Mouse (Mus musculus): Measurements from ENCODE around the gene Magea1. TPM values are rescaled to one million over a fixed set of nuclear protein-coding genes. Genes with fewer than 3 reads are reported as not detected.
"Not testable (repeated sequence)": the region's sequence is repeated elsewhere in the genome, so short reads cannot be mapped to it uniquely, and the experiment has no call there.

Gene Magea1
- not detected in 2 replicates for polyA plus RNA-seq (2012; rRNA removed)

DNA sequence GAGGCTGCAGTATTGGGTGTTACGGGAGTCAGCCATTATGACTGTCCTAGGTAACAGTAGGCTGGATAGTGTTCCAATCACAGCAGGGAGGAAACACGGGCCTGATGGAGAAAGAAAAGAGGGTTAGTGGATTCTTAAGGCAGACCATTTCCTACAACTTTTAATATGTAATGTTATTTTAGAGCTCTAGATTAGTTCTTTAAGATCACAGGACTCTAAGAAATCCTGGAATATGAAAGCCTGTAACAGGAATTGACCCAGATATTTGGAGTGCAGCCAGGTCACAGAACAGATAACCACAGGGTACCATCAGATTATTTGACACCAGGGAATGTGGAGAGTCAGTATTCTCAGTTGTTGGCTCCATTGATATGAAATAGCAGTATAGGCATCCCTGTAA is at the start of gene Magea1:
Gene Magea1 (minus strand): TSS at position 101 of the 400 bp plus-strand sequence.
- not testable (repeated sequence) for H3K4me1 ChIP-seq (ENCODE audit: control insufficient read depth, insufficient read depth, low read length); H3K36me3 ChIP-seq (ENCODE audit: control insufficient read depth, insufficient read depth, low read length); H3K27ac ChIP-seq (ENCODE audit: control insufficient read depth, insufficient read depth, low read depth, low read length); H3K4me3 ChIP-seq (ENCODE audit: control insufficient read depth, low read depth, low read length); H3K27me3 ChIP-seq (ENCODE audit: control insufficient read depth, insufficient read depth, low read length)

DNA sequence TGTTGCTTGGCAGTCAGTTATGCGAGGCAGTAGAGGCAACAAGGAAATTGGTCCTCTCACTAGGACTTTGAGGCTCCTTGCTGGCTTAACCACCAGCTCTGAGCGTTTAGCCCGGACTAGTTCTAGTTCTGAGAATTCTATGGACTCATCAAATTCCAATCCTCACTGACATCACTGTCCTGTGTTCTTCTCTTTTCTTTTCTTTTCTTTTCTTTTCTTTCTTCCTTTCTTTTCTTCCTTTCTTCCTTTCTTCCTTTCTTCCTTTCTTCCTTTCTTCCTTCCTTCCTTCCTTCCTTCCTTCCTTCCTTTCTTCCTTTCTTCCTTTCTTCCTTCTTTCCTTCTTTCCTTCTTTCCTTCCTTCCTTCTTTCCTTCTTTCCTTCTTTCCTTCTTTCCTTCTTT is 38.7 kb upstream of the Magea1 start, which contains the start of gene Cldn34b2:
Gene Cldn34b2 (minus strand): TSS at position 101 of the 400 bp plus-strand sequence.
- H3K27me3 ChIP-seq (ENCODE audit: control insufficient read depth, insufficient read depth, low read length); H3K36me3 ChIP-seq (ENCODE audit: control insufficient read depth, insufficient read depth, low read length); H3K4me3 ChIP-seq (ENCODE audit: control insufficient read depth, low read depth, low read length): not testable (repeated sequence)

DNA sequence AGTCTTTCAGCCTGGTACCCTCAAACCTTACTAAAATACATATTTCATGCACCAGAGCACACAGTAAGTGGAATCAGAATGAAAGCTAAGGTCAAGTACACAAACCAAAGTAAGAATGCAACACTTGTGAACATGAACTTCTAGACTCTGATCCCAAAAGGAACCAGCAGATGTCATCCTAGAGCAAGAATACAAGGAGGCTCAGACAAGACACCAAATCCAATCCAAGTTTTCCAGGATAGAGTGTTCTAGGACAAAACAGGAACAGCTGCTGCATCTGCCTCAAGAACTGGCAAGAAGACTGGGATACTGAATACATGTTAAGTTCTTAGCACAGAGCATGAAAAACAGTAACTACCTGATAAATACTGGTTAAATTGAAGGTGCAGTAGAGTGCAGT is 8.4 kb upstream of the Magea1 start:
- no peak overlapping the region for H3K4me3 ChIP-seq (ENCODE audit: control insufficient read depth, low read depth, low read length)
- TF ChIP-seq CTCF (IDR thresholded peaks at IDR 0.05; ENCODE audit: control insufficient read depth, insufficient read depth, insufficient replicate concordance, low read depth, low read length) (no peak), POLR2A (IDR thresholded peaks at IDR 0.05; ENCODE audit: control insufficient read depth, low read depth, low read length) (no peak)

More for the DNA sequence above, 38.7 kb upstream of the Magea1 start, which contains the start of gene Cldn34b2:
- not testable (repeated sequence) for H3K4me1 ChIP-seq (ENCODE audit: control insufficient read depth, insufficient read depth, low read length); H3K27ac ChIP-seq (ENCODE audit: control insufficient read depth, insufficient read depth, low read depth, low read length)

DNA sequence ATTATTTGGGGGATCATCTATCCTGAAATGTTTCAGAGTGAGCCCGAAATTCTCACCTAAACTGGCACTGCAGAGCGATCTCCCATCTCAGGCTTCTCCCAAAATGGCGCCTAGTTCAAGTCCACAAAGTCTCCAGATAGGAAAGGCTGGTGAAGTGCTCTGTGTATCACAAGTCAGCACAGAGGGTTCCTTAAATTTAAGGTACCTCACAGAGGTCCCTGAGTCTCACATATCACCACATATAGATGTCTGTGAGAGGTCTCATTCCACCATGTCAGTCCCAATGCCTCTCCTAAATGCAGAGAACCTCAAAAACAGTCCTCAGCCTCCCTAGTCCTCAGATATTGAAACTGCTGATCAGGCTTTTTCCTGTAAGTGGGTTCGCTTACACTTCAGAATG is 4.0 kb upstream of the Magea1 start, which contains the start of gene Magea2:
Gene Magea2 (minus strand): TSS at position 101 of the 400 bp plus-strand sequence.
- H3K27me3 ChIP-seq (ENCODE audit: control insufficient read depth, insufficient read depth, low read length); H3K27ac ChIP-seq (ENCODE audit: control insufficient read depth, insufficient read depth, low read depth, low read length); H3K4me3 ChIP-seq (ENCODE audit: control insufficient read depth, low read depth, low read length): not testable (repeated sequence)

More for the DNA sequence above, 8.4 kb upstream of the Magea1 start:
- Histone ChIP-seq H3K36me3 (ENCODE audit: control insufficient read depth, insufficient read depth, low read length) (no peaks in the 10 kb centered on the region), H3K27ac (ENCODE audit: control insufficient read depth, insufficient read depth, low read depth, low read length) (no peak overlapping the region), H3K27me3 (ENCODE audit: control insufficient read depth, insufficient read depth, low read length) (no peaks in the 10 kb centered on the region), H3K4me1 (ENCODE audit: control insufficient read depth, insufficient read depth, low read length) (no peaks in the 10 kb centered on the region)

DNA sequence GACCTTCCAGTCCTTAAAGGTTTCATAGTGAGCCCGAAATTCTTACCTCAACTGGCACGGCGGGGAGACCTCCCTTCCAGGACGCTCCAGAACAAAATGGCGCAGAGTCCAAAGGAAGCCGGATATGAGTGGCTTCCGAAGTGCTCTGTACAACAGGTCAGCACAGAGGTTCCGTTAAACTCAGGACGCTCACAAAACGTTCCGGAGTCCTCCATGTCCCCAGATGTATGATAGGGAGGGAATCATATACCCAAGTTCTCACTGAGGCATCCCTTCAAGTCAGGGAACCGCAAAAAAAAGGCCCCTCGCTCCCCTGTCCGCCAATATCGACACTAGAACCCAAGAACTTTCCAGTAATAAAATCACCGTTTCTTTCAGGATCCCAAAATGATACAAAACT is 26.5 kb downstream of the Magea1 start, which contains the start of gene Magea5:
Gene Magea5 (minus strand): TSS at position 101 of the 400 bp plus-strand sequence.
- H3K27me3 ChIP-seq (ENCODE audit: control insufficient read depth, insufficient read depth, low read length); H3K27ac ChIP-seq (ENCODE audit: control insufficient read depth, insufficient read depth, low read depth, low read length); H3K4me1 ChIP-seq (ENCODE audit: control insufficient read depth, insufficient read depth, low read length); H3K36me3 ChIP-seq (ENCODE audit: control insufficient read depth, insufficient read depth, low read length); H3K4me3 ChIP-seq (ENCODE audit: control insufficient read depth, low read depth, low read length): not testable (repeated sequence)

More for the DNA sequence above, 4.0 kb upstream of the Magea1 start, which contains the start of gene Magea2:
- not testable (repeated sequence) for H3K4me1 ChIP-seq (ENCODE audit: control insufficient read depth, insufficient read depth, low read length); H3K36me3 ChIP-seq (ENCODE audit: control insufficient read depth, insufficient read depth, low read length)

Other genes with a start within 250 kb of the Magea1 start
- 12.9 and 17.2 TPM in 2 replicates for gene Cldn34b1, start 199.5 kb downstream of the Magea1 start, polyA plus RNA-seq (2012; rRNA removed)
- gene Magea6, start 153.8 kb downstream of the Magea1 start, polyA plus RNA-seq (2012; rRNA removed) = 0.22 and 0.31 TPM in 2 replicates
- 0.43 and 0.57 TPM in 2 replicates for gene Magea3, start 140.3 kb downstream of the Magea1 start, polyA plus RNA-seq (2012; rRNA removed)
- 0.69 and 1.2 TPM in 2 replicates for gene Magea8, start 93.9 kb downstream of the Magea1 start, polyA plus RNA-seq (2012; rRNA removed)
- 0.72 and 0.77 TPM in 2 replicates for gene Magea5, start 26.6 kb downstream of the Magea1 start, polyA plus RNA-seq (2012; rRNA removed)
- gene Magea2, start 3.9 kb upstream of the Magea1 start, polyA plus RNA-seq (2012; rRNA removed) = 0.32 and 0.65 TPM in 2 replicates
- gene Cldn34b2, start 38.6 kb upstream of the Magea1 start, polyA plus RNA-seq (2012; rRNA removed) = 14.5 and 24.1 TPM in 2 replicates
- 5.3 and 12.0 TPM in 2 replicates for gene Sat1, start 126.7 kb upstream of the Magea1 start, polyA plus RNA-seq (2012; rRNA removed)
- gene Acot9, start 172.7 kb upstream of the Magea1 start, polyA plus RNA-seq (2012; rRNA removed) = 23.6 and 24.4 TPM in 2 replicates